Mouse (Mus musculus) heart, embryonic 15.5 days (tissue): ENCODE measurements around the gene Itpr2. TPM values are rescaled to one million over a fixed set of nuclear protein-coding genes. Genes with fewer than 3 reads are reported as not detected.

ENCODE experiments used
- ATAC-seq: fragments of 200-750 bp; cut with Nextera tagmentation; replicated peaks from 2 replicates; pipeline ENCODE4 v1.8.0; 2017; ENCODE audit warnings: low read depth, moderate TSS enrichment; ENCODE audit not compliant: insufficient number of reproducible peaks, insufficient read depth, low FRiP score
- H3K27ac ChIP-seq: fragments of 300-500 bp; sonication (generic); 2 replicates; pipeline ENCODE4 v1.5.1; 2015; ENCODE audit warnings: mild to moderate bottlenecking, inconsistent platforms
- H3K27me3 ChIP-seq: fragments of 300-500 bp; sonication (generic); 2 replicates; pipeline ENCODE4 v1.6.1; 2015; ENCODE audit warnings: inconsistent platforms
- H3K36me3 ChIP-seq: fragments of 300-500 bp; sonication (generic); 2 replicates; pipeline ENCODE4 v1.6.1; 2015; ENCODE audit warnings: mild to moderate bottlenecking, inconsistent platforms
- H3K4me1 ChIP-seq: fragments of 300-500 bp; sonication (generic); replicated peaks from 2 replicates; pipeline ENCODE4 v1.6.1; 2015; ENCODE audit warnings: inconsistent platforms
- H3K4me2 ChIP-seq: fragments of 300-500 bp; sonication (generic); 2 replicates; pipeline ENCODE4 v1.6.1; 2015; ENCODE audit warnings: inconsistent platforms, mild to moderate bottlenecking, moderate library complexity
- H3K4me3 ChIP-seq: fragments of 300-500 bp; sonication (generic); 2 replicates; pipeline ENCODE4 v1.5.1; 2015; ENCODE audit warnings: mild to moderate bottlenecking, inconsistent platforms
- H3K9ac ChIP-seq: fragments of 300-500 bp; sonication (generic); 2 replicates; pipeline ENCODE4 v1.6.1; 2015; ENCODE audit warnings: mild to moderate bottlenecking, inconsistent platforms
- H3K9me3 ChIP-seq: fragments of 300-500 bp; sonication (generic); replicated peaks from 2 replicates; pipeline ENCODE4 v1.6.1; 2016; ENCODE audit warnings: inconsistent platforms
- WGBS: fragments of 180-500 bp; shearing (Covaris S2); methylation state at CpG from one replicate; pipeline ENCODE4 v1.1.7; 2015; ENCODE audit warnings: mixed read lengths; 5-methylcytosine and 5-hydroxymethylcytosine counted together
- polyA plus RNA-seq: library from polyadenylated mRNA; unstranded; fragments of >200 nt; fragmentation: Nextera tagmentation; extraction: Ambion mirVana; gene quantifications from 2 replicates; pipeline ENCODE4 v1.2.1, GENCODE M21; 2015

Itpr2 gene
- polyA plus RNA-seq, 1 experiment from 2014 or later: 39.2 TPM

DNA sequence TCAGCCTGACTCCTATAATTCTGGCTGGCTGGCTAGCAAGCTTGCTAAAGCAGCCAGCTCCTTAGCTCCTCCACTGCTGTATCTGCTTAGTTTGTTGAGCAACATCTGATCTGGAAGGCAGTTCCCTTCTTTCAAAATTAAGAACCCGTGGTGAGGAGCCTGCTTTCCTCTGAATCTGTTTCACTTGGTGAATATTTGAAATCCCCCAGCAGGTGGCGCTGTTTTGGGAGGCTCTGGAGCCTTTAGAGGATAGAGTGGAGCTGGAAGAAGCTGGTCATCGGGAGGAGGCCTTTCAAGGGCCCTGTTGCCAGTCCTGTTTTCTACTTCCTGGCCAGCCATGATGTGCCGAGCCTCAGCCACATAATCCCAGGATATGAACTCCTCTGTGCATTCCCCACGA, 422.8 kb downstream of the Itpr2 start:
- Histone ChIP-seq H3K36me3 (no peaks in the 10 kb centered on the region), H3K4me2 (no peak overlapping the region), H3K4me3 (no peak overlapping the region), H3K27me3 (no peaks in the 10 kb centered on the region), H3K27ac (no peak overlapping the region), H3K4me1 (peaks cover 13% of the 10 kb centered on the region), H3K9ac (no peak overlapping the region), H3K9me3 (no peaks in the 10 kb centered on the region)
- no peak for ATAC-seq
- 41% methylated on average over 5 of the region's 5 CpGs for WGBS

DNA sequence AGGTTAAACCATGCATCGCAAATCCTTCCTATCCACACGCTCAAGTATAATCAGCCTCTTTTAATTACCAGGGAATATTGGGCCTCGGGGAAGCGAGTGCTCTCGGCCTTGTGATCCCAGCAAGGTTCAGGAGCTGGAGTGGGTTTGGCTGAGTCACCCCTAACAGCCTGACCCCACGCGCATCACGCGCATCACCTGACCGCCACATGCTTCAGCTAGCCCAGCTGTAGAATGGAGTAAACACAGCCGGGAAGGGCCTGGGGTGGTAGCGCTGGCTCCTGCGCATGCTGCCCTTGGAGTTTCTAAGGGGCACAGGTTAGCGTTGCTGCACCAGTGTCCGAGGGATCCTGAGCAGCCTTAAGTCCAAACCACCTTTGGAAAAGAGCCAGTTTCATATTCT, 423.9 kb downstream of the Itpr2 start:
- Histone ChIP-seq H3K4me1 (peaks cover 13% of the 10 kb centered on the region), H3K9ac (no peak overlapping the region), H3K36me3 (no peaks in the 10 kb centered on the region), H3K9me3 (no peaks in the 10 kb centered on the region), H3K4me3 (no peak overlapping the region), H3K27me3 (no peaks in the 10 kb centered on the region), H3K27ac (no peak overlapping the region), H3K4me2 (no peak overlapping the region)
- 85% methylated on average over 15 of the region's 15 CpGs for WGBS
- ATAC-seq: no peak

DNA sequence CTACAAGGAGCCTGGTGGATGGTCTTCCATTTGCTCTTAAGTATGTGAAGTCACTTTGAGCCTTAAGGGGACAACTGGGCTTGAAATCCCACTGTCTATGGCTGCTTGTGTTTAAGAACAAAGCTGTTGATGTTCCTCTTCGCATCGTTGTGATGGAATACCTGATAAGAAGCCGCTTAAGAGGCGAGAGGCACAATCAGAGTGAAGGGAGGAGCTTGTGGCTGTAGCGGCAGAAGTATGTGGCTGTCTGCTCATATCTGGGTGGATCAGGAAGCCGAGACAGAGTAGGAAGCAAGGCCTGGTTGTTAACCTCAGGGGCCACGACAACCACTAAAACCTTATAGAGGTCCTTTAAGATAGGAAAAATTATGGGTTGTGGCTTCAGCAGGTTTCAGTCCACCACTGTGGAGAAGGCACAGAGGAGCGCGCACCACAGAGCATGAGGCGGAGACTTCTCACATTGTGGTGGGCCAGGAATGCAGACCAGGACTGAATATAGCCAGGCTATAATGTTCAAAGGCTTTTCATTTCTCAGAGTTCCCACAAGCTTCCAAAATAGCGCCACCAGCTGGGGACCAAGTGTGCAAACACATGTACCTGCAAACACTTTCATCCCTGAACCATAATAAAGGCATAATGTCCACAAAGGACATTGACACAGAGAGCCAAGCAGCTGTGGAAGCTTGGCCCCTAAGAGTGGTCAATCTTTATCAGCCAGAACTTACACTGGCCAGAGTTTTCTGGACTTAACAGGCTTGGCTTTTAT, 424.7 kb downstream of the Itpr2 start:
- H3K4me3 ChIP-seq: no peak overlapping the region
- H3K4me1 ChIP-seq: peaks cover 13% of the 10 kb centered on the region
- no peaks in the 10 kb centered on the region for H3K27me3 ChIP-seq
- H3K36me3 ChIP-seq: no peaks in the 10 kb centered on the region
- no peak overlapping the region for H3K4me2 ChIP-seq
- WGBS: 51% methylated on average over 11 of the region's 11 CpGs
- ATAC-seq: no peak
- H3K9ac ChIP-seq: no peak overlapping the region
- H3K9me3 ChIP-seq: no peaks in the 10 kb centered on the region
- H3K27ac ChIP-seq: no peak overlapping the region

DNA sequence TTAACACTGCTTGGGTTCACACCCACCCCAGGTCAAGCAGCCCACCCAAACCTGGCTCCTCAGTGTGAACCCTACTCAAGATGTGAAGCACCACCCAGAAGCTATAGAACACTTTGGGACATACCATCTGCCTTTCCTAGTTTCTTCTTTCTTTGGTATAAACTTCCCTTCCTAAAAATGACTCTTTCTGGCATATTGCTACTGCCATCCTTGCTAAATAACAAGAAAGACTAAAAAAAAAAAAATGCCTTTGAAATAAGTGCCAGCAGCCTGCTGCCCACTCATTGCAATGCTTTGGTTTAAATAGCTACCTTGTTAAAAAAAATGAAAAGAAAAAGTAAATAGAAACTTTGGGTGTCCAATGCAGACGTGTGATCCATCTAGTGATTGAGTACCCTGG, 429.2 kb downstream of the Itpr2 start:
- WGBS: 79% methylated on average over 1 of the region's 1 CpGs
- Histone ChIP-seq H3K36me3 (no peaks in the 10 kb centered on the region), H3K9ac (no peak overlapping the region), H3K4me3 (no peak overlapping the region), H3K4me1 (no peaks in the 10 kb centered on the region), H3K27ac (no peak overlapping the region), H3K4me2 (no peak overlapping the region), H3K9me3 (no peaks in the 10 kb centered on the region), H3K27me3 (no peaks in the 10 kb centered on the region)
- ATAC-seq: no peak

DNA sequence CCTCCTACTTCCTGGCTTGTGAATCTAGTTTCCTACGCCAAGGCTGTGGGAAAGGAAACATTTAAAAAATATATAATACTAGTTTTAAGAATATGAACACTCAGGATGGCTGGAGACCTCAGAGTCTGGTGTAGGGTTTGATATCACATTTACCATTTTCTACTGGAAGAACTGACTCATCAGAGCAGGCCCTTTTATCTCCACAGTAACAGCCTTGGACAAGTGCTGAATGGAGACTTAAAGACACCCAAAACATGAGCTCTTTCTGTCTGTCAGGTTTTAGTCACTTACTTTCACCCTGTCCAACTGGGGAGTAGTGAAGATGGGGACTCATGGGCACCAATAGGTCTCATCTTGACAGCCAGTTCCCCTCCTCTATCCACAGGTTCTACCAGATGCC, 430.1 kb downstream of the Itpr2 start:
- H3K27ac ChIP-seq: no peak overlapping the region
- no peak overlapping the region for H3K4me3 ChIP-seq
- H3K9ac ChIP-seq: no peak overlapping the region
- WGBS: 78% methylated on average over 1 of the region's 1 CpGs
- H3K27me3 ChIP-seq: no peaks in the 10 kb centered on the region
- H3K4me1 ChIP-seq: no peaks in the 10 kb centered on the region
- no peaks in the 10 kb centered on the region for H3K9me3 ChIP-seq
- H3K36me3 ChIP-seq: no peaks in the 10 kb centered on the region
- ATAC-seq: no peak
- no peak overlapping the region for H3K4me2 ChIP-seq

Other genes with a start within 250 kb of the Itpr2 start
- 77.7 and 88.3 TPM in 2 replicates for gene Fgfr1op2, start 75.0 kb upstream of the Itpr2 start, polyA plus RNA-seq
- gene Ints13, start 75.6 kb upstream of the Itpr2 start, polyA plus RNA-seq: 47.0 and 49.4 TPM in 2 replicates
- 135 and 140 TPM in 2 replicates for gene Med21, start 140.3 kb upstream of the Itpr2 start, polyA plus RNA-seq
- 32.8 and 38.6 TPM in 2 replicates for gene Tm7sf3, start 140.6 kb upstream of the Itpr2 start, polyA plus RNA-seq
- 28.5 and 32.0 TPM in 2 replicates for gene Stk38l, start 222.8 kb upstream of the Itpr2 start, polyA plus RNA-seq